Mouse (Mus musculus): ENCODE data around the gene C8g. TPM values are rescaled to one million over a fixed set of nuclear protein-coding genes. Genes with fewer than 3 reads are reported as not detected.

C8g gene
- total RNA-seq, 2 experiments from 2014 or later: 1.4 to 1.5 TPM

Other genes with a start within 250 kb of the C8g start
- 10 to 100 TPM; 10.4 to 12.0 TPM for gene Tmem203, start 246.3 kb downstream of the C8g start, total RNA-seq (2021)
- 1 to 10 TPM; 3.8 to 4.5 TPM for gene Tprn, start 239.1 kb downstream of the C8g start, total RNA-seq (2021)
- gene Ssna1, start 229.3 kb downstream of the C8g start, total RNA-seq (2021): 10 to 100 TPM; 25.8 to 25.9 TPM
- 10 to 100 TPM; 27.0 to 27.8 TPM for gene Anapc2, start 229.2 kb downstream of the C8g start, total RNA-seq (2021)
- not detected for gene Tmem210, start 213.6 kb downstream of the C8g start, total RNA-seq (2021)
- gene Lrrc26, start 211.8 kb downstream of the C8g start, total RNA-seq (2021): not detected
- gene Grin1, start 182.5 kb downstream of the C8g start, total RNA-seq (2021): not detected
- 10 to 100 TPM; 11.9 to 15.0 TPM for gene Man1b1, start 169.4 kb downstream of the C8g start, total RNA-seq (2021)
- 10 to 100 TPM in 1 of 2 experiments, 1 to 10 TPM in 1; 8.7 to 11.9 TPM for gene Dpp7, start 145.4 kb downstream of the C8g start, total RNA-seq (2021)
- 1 to 10 TPM; 2.2 to 3.4 TPM for gene Uap1l1, start 136.0 kb downstream of the C8g start, total RNA-seq (2021)
- under 1 TPM; 0.10 to 0.26 TPM for gene Sapcd2, start 129.4 kb downstream of the C8g start, total RNA-seq (2021)
- gene Entpd2, start 105.8 kb downstream of the C8g start, total RNA-seq (2021): 1 to 10 TPM; 7.2 to 9.5 TPM
- gene Npdc1, start 102.4 kb downstream of the C8g start, total RNA-seq (2021): 10 to 100 TPM; 14.2 to 17.6 TPM
- gene Fut7, start 78.5 kb downstream of the C8g start, total RNA-seq (2021): not detected
- 10 to 100 TPM; 12.3 to 16.5 TPM for gene Abca2, start 73.0 kb downstream of the C8g start, total RNA-seq (2021)
- under 1 TPM; 0.35 to 0.46 TPM for gene Clic3, start 44.9 kb downstream of the C8g start, total RNA-seq (2021)
- gene Paxx, start 40.6 kb downstream of the C8g start, total RNA-seq (2021): 10 to 100 TPM; 13.4 to 13.6 TPM
- under 1 TPM in 1 of 2 experiments, not detected in 1; 0.39 TPM for gene Ptgds, start 31.7 kb downstream of the C8g start, total RNA-seq (2021)
- gene Lcn12, start 7.8 kb downstream of the C8g start, total RNA-seq (2021): not detected
- 10 to 100 TPM; 75.3 to 83.6 TPM for gene Fbxw5, start 969 bp downstream of the C8g start, total RNA-seq (2021)
- 10 to 100 TPM in 1 of 2 experiments, 1 to 10 TPM in 1; 9.8 to 11.5 TPM for gene Traf2, start 45.2 kb upstream of the C8g start, total RNA-seq (2021)
- 100 to 1,000 TPM; 139 to 157 TPM for gene Edf1, start 56.1 kb upstream of the C8g start, total RNA-seq (2021)
- gene Mamdc4, start 73.1 kb upstream of the C8g start, total RNA-seq (2021): 1 to 10 TPM in 1 of 2 experiments, under 1 TPM in 1; 0.74 to 4.7 TPM
- gene Phpt1, start 73.5 kb upstream of the C8g start, total RNA-seq (2021): 10 to 100 TPM; 50.2 to 53.9 TPM
- not detected for gene Ajm1, start 80.0 kb upstream of the C8g start, total RNA-seq (2021)
- gene Rabl6, start 106.8 kb upstream of the C8g start, total RNA-seq (2021): 10 to 100 TPM; 74.4 to 75.9 TPM
- not detected for gene Ccdc183, start 116.0 kb upstream of the C8g start, total RNA-seq (2021)
- gene Tmem141, start 120.3 kb upstream of the C8g start, total RNA-seq (2021): 10 to 100 TPM; 11.1 to 18.7 TPM
- 1 to 10 TPM; 2.3 to 3.3 TPM for gene Fcna, start 126.3 kb upstream of the C8g start, total RNA-seq (2021)
- 10 to 100 TPM; 12.7 to 13.6 TPM for gene Lcn8, start 151.4 kb upstream of the C8g start, total RNA-seq (2021)
- not detected for gene Lcn5, start 156.2 kb upstream of the C8g start, total RNA-seq (2021)
- not detected for gene Lcn6, start 175.1 kb upstream of the C8g start, total RNA-seq (2021)
- not detected for gene Lcn10, start 181.0 kb upstream of the C8g start, total RNA-seq (2021)
- not detected for gene Obp2a, start 198.3 kb upstream of the C8g start, total RNA-seq (2021)
- gene Bmyc, start 205.0 kb upstream of the C8g start, total RNA-seq (2021): 10 to 100 TPM; 15.4 to 16.3 TPM
- not detected for gene Obp2b, start 235.3 kb upstream of the C8g start, total RNA-seq (2021)

Data from gastrocnemius, postnatal 36 days (tissue).